Mouse (Mus musculus) hindbrain, embryonic 16.5 days (tissue): ENCODE data around the gene Olfr1018. TPM values are rescaled to one million over a fixed set of nuclear protein-coding genes. Genes with fewer than 3 reads are reported as not detected.

Experiments used
- polyA plus RNA-seq: library from polyadenylated mRNA; unstranded; fragments of >200 nt; fragmentation: Nextera tagmentation; extraction: Ambion mirVana; gene quantifications from 2 replicates; pipeline ENCODE4 v1.2.1, GENCODE M21; 2015

The Olfr1018 gene
- polyA plus RNA-seq, 1 experiment from 2014 or later = not detected

Other genes with a start within 250 kb of the Olfr1018 start
- not detected in 2 replicates for gene Olfr996, start 239.3 kb upstream of the Olfr1018 start, polyA plus RNA-seq
- gene Olfr998, start 229.5 kb upstream of the Olfr1018 start, polyA plus RNA-seq = not detected in 2 replicates
- gene Olfr1000, start 206.6 kb upstream of the Olfr1018 start, polyA plus RNA-seq = not detected in 2 replicates
- not detected in 2 replicates for gene Olfr1002, start 167.8 kb upstream of the Olfr1018 start, polyA plus RNA-seq
- not detected in 2 replicates for gene Olfr154, start 154.0 kb upstream of the Olfr1018 start, polyA plus RNA-seq
- gene Olfr1006, start 139.7 kb upstream of the Olfr1018 start, polyA plus RNA-seq = not detected in 2 replicates
- not detected in 2 replicates for gene Olfr1008, start 129.0 kb upstream of the Olfr1018 start, polyA plus RNA-seq
- gene Olfr1009, start 103.1 kb upstream of the Olfr1018 start, polyA plus RNA-seq = not detected in 2 replicates
- not detected in 2 replicates for gene Olfr1012, start 55.7 kb upstream of the Olfr1018 start, polyA plus RNA-seq
- not detected in 2 replicates for gene Olfr1013, start 51.4 kb upstream of the Olfr1018 start, polyA plus RNA-seq
- not detected in 2 replicates for gene Olfr1014, start 45.8 kb upstream of the Olfr1018 start, polyA plus RNA-seq
- not detected in 2 replicates for gene Olfr1015, start 36.5 kb upstream of the Olfr1018 start, polyA plus RNA-seq
- not detected in 2 replicates for gene Olfr1016, start 15.9 kb upstream of the Olfr1018 start, polyA plus RNA-seq
- not detected in 2 replicates for gene Olfr1019, start 27.0 kb downstream of the Olfr1018 start, polyA plus RNA-seq
- not detected in 2 replicates for gene Olfr1020, start 28.6 kb downstream of the Olfr1018 start, polyA plus RNA-seq
- not detected in 2 replicates for gene Olfr1022, start 50.1 kb downstream of the Olfr1018 start, polyA plus RNA-seq
- not detected in 2 replicates for gene Olfr1023, start 67.2 kb downstream of the Olfr1018 start, polyA plus RNA-seq
- not detected in 2 replicates for gene Olfr1024, start 86.6 kb downstream of the Olfr1018 start, polyA plus RNA-seq
- not detected in 2 replicates for gene Olfr1025-ps1, start 96.7 kb downstream of the Olfr1018 start, polyA plus RNA-seq
- not detected in 2 replicates for gene Olfr1026, start 103.1 kb downstream of the Olfr1018 start, polyA plus RNA-seq
- not detected in 2 replicates for gene Olfr1028, start 132.0 kb downstream of the Olfr1018 start, polyA plus RNA-seq
- gene Olfr1029, start 155.4 kb downstream of the Olfr1018 start, polyA plus RNA-seq = not detected in 2 replicates
- not detected in 2 replicates for gene Olfr1030, start 160.8 kb downstream of the Olfr1018 start, polyA plus RNA-seq
- gene Olfr1031, start 171.8 kb downstream of the Olfr1018 start, polyA plus RNA-seq = not detected in 2 replicates
- not detected in 2 replicates for gene Olfr1032, start 187.1 kb downstream of the Olfr1018 start, polyA plus RNA-seq
- gene Olfr1033, start 202.2 kb downstream of the Olfr1018 start, polyA plus RNA-seq = 0.69 TPM in 2 replicates
- not detected in 2 replicates for gene Olfr1034, start 227.4 kb downstream of the Olfr1018 start, polyA plus RNA-seq